Mouse (Mus musculus): ENCODE data around the gene Nid2.

Nid2 gene

DNA sequence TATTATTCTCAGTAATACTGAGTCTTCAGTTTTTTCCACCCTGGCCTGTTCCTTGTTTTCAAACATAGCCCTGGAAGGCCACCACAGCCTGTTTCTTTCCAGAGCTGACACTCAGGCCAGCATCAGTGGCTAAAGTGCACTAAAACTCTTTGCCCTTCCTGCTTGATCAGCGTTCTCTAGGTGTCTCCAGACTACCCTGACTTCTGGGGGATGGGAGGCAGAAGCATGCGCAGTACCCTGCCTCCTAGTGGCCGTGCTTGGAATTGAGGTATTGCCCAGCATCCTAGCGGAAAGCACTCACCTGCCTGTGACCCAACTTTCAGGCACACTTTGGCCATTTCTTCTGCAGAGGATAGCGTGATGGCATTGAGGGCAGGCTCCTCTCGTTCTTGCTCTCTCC, 25.8 kb downstream of the Nid2 start:
- no peak for ATAC-seq (ENCODE audit: insufficient number of reproducible peaks, low FRiP score, low TSS enrichment)

DNA sequence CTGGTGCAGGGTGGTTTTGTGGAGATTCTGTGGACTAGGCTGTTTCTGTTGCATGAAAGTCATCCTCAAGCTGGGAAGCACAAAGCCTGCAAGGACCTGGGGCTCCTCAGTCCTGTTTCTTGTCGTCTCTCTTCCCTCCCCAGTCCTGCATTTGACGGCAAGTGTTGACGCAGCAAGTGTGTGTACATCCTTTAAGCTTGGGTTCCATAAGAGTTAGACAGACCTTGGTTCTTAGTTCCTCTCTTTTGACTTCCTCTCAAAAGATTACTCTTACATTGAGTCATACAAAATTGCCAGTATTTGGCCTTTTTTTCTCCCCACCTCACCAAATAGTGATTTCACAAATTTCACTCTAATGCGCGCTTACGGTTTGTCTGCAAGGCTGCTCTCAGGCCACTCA, 26.3 kb downstream of the Nid2 start:
- no peak for ATAC-seq (ENCODE audit: insufficient number of reproducible peaks, low FRiP score, low TSS enrichment)

DNA sequence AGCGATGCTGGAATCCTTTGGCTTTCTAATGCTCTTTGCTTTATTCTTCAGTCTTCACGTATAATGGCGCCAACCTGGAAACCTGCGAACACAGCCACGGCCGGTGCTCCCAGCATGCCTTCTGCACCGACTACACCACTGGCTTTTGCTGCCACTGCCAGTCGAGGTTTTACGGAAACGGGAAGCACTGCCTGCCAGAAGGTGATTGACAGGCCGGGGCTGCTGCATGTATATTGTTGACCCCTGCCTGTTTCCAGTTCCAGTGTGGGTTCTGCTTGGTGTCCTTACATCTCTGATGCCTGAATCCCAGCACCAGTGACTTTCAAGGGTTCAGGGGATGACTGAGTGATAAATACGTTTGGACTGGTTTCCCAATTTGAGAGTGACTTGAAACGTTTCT, 26.9 kb downstream of the Nid2 start:
- ATAC-seq (ENCODE audit: insufficient number of reproducible peaks, low FRiP score, low TSS enrichment): no peak

DNA sequence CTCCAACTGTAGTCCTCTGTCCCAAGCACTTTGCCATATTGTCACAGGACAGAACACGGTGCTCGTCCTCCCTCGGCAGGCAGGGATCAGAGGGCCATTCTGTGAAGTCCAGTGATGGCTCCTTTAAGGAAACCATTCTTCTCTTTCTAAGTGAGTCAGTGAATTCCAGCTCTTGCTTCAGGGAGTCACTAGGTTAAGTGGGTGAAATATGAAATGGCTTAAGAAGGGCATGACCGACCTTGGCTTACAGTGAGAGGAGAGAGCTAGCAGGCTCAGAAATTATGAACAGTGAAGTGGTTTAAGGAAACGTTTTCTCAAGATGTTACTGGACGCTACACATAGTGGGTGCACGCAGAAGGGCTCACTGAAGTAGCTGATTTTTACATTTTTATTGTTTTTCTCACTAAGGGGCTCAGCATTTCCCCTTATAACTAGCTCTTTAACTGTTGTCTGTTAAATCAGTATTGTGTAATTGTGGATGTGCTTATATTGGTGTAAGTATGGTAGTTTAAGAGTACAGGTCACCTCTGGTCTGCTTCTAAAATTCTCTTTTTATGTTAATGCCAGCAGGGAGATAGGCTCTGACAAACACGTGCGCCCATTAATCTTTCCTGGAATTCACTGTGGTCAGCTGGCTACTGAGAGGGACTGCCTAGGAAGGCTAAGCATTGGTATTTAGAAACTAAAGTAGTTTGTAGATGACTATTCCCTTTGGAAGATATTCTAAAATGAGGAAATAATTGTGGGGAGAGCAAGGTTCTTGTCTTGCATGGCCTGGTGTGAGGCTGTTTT, 34.9 kb downstream of the Nid2 start:
- no peak for ATAC-seq (ENCODE audit: insufficient number of reproducible peaks, low FRiP score, low TSS enrichment)

DNA sequence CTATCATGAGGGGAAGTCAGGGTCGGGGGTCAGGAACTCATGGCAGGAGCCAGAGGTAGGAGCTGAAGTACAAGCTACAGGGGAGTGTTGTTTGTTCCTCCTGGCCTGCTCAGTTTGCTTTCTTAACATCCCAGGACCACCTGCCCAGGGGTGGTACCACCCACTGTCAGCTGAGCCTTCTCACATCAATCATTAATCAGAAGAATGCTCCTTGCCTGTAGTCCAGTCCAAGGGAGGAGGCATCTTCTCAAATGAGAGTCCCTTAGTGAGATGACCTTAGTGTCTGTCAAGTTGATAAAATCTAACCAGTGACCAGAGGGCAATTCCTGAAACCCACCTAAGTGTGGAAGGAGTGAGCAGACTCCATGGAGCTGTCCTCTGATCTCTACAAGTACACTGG, 37.4 kb downstream of the Nid2 start:
- no peak for ATAC-seq (ENCODE audit: insufficient number of reproducible peaks, low FRiP score, low TSS enrichment)

DNA sequence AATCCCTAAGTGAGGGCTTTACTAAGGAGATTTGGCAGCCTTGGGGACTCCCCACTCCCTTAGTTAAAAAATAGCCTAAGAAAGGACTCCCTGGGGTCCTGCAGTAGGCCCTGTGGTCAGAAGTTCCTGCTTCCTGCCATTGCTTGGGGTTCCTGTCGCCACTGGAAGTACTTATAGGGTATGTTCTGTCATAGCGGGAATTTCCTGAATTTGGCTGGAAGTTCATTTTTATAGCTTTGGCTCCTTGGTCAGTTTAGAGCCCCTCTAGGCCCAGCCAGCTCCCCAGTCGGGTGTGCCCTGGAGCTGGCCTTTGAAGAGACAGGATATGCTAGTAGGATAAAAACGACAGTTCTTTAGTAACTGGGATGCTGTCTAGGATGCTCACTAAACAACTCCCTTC, 43.8 kb downstream of the Nid2 start:
- ATAC-seq (ENCODE audit: insufficient number of reproducible peaks, low FRiP score, low TSS enrichment): no peak

DNA sequence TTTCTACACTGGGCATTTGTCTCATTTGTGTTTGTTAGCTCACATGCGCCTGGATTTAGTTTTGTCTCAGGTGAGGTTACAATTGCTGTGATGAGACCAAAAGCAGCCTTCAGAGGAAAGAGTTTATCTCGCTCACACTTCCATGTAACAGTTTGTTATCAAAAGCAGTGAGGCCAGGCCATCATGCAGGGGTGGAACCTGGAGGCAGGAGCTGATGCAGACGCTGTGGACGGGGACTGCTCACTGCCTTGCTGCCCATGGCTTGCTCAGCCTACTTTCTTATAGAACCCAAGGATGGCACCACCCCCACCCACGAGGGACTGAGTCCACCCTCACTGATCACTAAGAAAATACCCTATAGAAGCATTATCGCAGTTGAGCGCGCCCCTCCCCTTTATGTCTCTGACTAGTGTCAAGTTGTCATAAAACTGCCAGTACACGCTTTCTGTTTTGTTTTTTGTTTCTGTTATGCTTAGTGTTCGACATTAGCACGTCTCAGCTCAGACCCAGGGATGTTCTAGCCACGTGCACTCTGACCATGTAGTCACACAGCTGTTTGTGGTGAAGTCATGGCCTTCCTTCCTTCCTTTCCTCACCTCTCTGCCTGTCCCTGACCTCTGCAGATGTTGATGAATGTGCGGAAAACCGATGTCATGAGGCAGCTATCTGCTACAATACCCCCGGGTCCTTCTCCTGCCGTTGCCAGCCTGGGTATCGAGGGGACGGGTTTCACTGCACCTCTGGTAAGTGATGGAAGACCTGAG, 45.7 kb downstream of the Nid2 start:
- ATAC-seq (ENCODE audit: insufficient number of reproducible peaks, low FRiP score, low TSS enrichment): no peak

DNA sequence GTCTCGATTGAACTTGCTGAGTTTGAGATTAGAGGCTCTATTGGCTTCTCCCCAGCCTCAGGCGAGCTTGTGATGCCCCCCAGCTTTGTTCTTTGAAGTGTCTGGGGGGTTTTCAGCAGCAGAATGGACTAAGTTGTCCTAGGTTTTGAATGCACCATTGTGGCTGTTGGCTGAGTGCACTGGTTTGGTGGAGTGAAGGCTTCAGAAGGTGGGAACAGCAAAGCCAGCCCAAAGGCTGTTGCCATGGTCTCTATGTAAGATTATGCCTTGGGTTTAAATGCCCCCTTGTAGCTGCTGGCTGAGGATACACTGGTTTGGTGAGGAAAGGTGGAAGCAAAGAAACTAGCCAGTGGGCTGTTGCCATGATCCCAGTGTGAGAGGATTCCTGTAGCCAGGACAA, 49.4 kb downstream of the Nid2 start:
- no peak for ATAC-seq (ENCODE audit: insufficient number of reproducible peaks, low FRiP score, low TSS enrichment)

DNA sequence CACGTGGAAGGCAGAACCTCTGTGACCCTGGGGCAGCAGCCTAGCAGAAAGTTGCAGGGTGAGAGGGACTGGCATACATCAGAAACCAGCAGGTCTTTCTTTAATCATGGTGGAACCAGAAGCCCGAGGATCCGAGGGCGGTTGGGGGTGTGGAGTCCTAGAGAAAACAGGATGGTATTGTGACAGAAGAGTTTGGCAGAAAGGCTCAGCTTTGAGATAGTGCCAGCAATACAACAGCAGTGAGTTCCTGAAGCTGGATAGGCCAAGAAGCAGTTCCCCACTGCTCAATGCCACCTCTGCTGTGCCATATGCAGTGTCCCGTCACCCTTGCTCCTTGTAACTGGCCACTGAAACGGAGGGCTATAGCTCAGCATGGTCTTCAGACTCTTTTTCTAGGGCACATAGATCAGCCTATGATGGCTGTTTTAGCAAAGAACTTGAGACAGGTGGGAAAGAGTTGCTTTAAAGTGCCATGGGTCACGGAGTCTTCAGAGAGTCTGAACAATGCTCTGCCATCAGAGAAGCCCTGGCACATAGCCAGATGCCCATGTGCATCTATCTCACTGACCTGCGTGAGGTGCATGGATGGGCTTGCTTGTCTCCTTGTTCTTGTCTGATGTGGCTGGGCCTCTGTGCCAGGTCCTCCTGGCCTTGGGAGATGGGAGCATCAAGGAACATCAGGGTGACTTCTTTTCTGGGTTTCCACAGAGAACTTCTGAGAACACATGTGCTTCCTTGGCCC, 50.6 kb downstream of the Nid2 start:
- no peak for ATAC-seq (ENCODE audit: insufficient number of reproducible peaks, low FRiP score, low TSS enrichment)

DNA sequence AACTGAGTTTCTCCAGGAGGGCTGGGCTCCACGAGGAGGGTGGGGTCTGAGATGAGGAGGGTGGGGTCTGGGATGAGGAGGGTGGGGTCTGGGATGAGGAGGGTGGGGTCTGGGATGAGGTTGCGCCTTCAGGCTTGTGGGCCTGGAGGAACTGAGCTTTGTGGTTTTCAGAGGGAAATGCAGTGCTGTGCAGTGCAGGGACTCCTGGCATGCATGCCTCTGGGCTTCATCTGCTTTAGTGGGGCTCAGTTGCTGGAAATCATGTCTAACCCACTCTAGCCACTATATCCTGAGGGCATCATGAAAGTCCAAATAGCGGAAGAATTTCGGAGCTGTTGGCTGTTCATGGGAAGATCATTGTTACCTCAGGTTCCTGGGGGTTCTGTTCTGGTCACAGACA, 52.2 kb downstream of the Nid2 start:
- no peak for ATAC-seq (ENCODE audit: insufficient number of reproducible peaks, low FRiP score, low TSS enrichment)

DNA sequence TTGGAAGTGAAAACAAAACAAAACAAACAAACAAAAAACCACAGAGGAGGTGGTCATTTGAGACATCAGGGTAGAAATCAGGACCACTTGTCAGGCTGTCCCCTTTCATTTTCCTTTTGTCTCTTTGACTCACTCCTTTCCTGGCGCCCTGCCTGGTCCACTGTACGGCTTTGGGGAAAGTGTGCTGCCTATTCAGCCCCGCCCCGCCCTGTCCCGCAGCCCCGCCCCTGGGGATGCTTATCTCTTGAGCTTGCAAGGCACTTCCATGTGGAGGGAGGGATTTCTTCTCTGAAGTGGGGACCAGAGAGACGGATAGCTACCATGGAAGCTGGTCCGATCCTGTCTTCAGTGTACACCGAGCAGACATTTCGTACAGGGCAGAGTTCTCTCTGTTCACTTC, 52.6 kb downstream of the Nid2 start:
- ATAC-seq (ENCODE audit: insufficient number of reproducible peaks, low FRiP score, low TSS enrichment): no peak

DNA sequence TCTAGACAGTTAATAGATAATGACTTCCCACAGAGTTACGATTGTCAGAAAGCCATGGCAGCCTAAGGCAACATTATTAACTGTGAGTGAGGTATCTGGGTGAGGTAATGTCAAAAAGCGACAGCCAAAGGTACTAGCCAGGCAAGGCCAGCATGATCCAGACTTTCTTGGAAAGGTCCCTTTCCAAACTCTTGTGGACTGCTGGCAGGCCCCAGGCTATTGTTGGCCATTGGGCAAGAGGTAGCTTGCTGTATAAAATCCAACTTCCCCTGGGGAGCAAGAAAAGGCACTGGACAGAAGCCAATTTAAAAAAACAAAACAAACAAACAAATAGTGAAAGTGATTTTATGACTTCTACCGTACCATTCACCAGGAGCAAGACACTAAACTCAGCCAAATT, 56.3 kb downstream of the Nid2 start:
- no peak for ATAC-seq (ENCODE audit: insufficient number of reproducible peaks, low FRiP score, low TSS enrichment)

DNA sequence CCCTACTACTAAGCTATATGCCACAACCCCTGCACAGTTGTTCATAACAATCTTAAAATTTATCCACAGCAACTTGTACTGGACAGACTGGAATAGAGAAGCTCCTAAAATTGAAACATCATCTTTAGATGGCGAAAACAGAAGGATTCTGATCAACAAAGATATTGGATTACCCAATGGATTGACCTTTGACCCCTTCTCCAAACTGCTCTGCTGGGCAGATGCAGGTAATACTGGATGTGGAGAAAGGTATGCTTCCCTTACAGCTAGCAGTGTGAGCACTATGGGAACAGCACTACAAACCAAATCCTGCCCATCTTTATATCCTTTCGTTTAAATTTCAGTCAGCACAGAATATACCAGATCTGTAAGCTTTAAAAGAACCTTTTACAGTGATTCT, 56.8 kb downstream of the Nid2 start:
- no peak for ATAC-seq (ENCODE audit: insufficient number of reproducible peaks, low FRiP score, low TSS enrichment)

DNA sequence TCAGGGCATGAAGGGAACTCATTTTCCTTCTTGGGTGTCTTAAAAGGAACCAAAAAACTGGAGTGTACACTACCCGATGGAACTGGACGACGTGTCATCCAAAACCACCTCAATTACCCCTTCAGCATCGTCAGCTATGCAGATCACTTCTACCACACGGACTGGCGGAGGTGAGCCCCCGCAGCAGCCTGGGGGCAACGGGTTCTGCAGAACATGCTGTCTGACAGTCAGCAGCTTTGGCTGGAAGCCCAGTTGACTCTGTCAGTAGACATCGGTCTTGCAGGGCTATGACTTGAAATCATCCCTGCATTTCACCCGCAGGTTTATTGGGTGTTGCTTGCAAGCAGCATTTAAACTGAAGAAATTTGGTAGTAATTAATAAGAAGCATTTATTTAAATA, 58.9 kb downstream of the Nid2 start:
- no peak for ATAC-seq (ENCODE audit: insufficient number of reproducible peaks, low FRiP score, low TSS enrichment)

DNA sequence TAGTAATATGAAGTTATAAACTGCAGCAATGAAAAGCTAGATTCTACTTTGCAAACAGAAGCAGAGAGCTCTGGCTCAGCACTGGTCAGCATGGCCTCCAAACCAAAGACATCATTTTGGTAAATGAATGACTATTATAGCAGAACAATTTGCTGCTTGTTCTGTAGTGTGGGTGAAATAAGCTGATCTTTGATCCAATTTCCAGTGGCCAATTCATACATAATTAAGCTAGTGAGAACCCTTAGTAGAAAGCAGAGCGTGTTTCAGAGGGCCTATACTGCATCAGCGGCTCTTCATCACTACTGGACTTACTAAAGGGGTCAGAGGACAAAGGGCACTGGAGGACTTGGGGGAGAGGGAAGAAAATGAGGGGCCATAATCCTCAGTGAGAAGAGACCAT, 62.0 kb downstream of the Nid2 start:
- no peak for ATAC-seq (ENCODE audit: insufficient number of reproducible peaks, low FRiP score, low TSS enrichment)

DNA sequence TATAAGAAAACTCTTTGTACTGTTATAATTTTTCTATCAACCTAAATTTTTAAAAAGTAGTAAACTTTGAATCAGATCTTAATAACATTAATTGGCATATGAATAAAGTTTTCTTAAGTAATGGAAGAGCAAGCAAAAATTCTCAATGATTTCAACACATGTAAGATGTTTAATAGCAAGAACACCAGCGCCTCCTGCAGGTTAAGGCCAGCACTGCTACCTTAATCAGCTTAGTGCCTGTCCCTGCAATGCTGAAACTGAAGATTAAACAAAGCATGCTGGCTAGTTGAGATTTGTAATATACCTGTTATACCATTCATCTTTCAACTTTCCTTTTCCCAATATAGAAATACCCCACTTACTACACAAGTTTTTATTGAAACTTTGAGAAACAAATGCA, 66.9 kb downstream of the Nid2 start:
- no peak for ATAC-seq (ENCODE audit: insufficient number of reproducible peaks, low FRiP score, low TSS enrichment)

DNA sequence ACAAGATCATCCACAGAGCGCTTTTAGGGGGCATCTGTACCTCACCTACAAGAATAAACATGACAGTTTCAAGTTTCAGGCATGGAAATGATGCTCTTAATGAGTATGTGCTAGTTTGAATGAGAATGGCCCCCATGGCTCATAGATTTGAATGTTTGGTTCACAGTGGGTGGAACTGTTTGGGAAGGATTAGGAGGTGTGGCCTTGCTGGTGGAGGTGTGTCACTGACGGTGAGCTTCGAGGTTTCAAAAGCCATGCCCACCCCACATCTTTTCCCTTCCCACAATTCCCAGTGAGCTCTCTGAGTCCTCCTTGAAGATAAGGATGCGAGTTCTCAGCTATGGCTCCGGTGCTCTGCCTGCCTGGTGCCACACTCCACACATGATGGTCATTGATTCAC, 70.6 kb downstream of the Nid2 start:
- ATAC-seq (ENCODE audit: insufficient number of reproducible peaks, low FRiP score, low TSS enrichment): no peak

DNA sequence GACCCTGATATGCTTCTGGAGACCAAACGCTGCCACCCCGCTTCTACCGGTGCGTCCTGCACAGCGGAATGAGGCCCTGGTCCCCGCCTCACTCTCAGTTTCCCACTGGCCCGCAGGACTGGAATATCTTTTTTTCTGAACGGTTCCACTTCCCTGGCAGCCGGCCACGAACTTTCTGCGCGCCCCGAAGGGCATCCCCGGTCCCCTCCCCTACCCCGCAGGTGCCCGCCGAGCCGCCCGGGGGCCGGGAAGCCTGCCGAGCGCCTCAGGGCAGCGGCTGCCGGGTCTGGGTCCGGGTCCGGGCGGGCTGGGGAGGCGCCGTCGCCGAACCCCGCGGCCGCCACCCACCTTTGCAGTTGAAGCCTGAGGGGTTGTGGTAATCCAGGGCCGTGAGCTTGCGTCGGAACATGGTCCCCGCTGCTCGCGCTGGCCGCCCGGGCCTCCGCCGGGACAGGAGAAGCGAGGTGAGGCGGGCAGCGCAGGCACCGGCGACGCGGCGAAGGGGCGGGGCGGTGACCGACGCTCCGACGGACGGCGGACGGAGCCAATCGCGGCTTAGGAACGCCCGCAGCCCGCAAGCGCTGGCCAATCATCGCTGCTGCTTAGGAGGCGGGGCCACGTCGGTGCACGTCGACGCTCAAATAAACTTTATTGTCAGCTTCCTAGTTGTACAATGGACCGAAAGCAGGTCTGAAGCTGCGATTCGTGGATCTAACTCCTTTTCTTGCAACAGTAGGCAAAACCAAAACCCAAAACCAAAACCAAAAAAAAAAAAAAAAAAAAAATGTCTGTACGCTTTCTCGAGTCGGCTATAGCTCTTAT, 72.5 kb downstream of the Nid2 start, which contains the start of gene Rtraf:
Gene Rtraf (minus strand): TSS at position 504 of the 822 bp plus-strand sequence.
- ATAC-seq (ENCODE audit: insufficient number of reproducible peaks, low FRiP score, low TSS enrichment): peak; percentile 98

DNA sequence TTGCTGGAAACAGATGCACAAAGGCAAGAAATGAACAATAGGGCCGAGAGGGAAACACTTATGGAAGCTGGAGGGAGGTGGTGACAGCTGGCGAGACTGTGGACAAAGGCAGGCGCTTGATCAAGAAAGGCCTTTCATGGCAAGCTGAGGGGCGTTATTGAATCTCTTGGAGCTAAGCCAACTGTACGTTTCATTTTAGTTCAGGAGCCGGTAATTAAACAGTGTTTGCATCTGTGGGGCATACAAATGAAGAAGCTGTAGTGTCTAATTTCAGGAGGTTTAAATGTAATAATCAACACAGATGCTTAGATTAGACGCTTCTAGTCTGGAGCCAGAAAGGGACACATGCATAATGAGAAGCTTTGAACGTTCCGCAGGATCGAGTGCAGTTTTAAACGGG, 74.4 kb downstream of the Nid2 start:
- ATAC-seq (ENCODE audit: insufficient number of reproducible peaks, low FRiP score, low TSS enrichment): no peak

DNA sequence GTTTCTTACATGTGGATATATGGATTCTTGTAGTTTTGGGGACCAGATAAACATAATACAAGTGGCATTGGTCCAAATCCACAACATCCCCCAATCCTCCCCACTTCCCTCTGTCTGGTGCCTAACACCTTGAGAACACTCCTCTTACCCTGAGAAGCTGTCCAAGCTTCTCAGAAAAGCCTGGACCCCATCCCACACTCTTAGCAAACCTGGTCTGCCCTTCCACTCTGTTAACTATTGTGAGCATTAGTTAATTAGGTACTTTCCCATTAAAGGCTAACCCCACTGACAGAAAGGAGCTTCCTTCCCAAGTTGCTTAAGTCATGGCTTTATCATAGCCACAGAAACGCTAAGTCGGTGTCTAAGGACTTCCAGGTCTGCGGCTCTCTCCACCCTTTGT, 85.2 kb downstream of the Nid2 start:
- no peak for ATAC-seq (ENCODE audit: insufficient number of reproducible peaks, low FRiP score, low TSS enrichment)

All from cerebellum, adult (tissue).